Mouse (Mus musculus) c-Kit-positive CD71-negative TER-119-negative erythroid progenitor cells, embryonic 14.5 days (primary cell): ENCODE results near the gene Abhd17a.
A peak's percentile ranks its signal among the peaks of the same experiment; 100 is the strongest.
"Not testable (repeated sequence)": the region's sequence is repeated elsewhere in the genome, so short reads cannot be mapped to it uniquely, and the experiment has no call there.

ENCODE experiments used
- DNase-seq: peaks from one replicate; pipeline ENCODE4 v3.0.0-alpha.2; 2013; ENCODE audit warnings: low read depth

The Abhd17a gene

DNA sequence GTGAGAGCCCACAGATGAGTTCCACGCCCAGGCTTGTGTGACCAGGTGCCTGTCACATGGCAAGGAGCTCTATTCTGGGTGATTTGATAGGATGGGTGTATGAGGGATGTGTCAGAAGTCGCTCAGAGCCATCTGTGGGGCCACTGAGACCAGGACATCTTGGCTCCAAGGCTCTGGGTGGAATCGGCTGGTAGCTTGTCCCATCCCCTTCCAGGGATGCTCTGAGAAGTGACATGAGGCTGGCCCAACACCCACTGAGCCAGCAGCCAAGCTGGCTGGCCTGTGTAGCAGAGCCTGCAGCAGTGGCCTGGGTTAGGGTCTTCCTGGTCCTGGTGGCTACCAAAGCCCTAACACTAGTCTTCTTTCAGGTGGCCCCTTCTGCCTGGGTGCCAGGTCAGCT lies 18.3 kb upstream of the Abhd17a start:
- DNase-seq = no peak

- no peak for DNase-seq
These were observed 16.7 kb upstream of the Abhd17a start for GRCm38 (mm10) chr10:80606737-80607350.

GRCm38 (mm10) chr10:80606306-80606705 lies 16.2 kb upstream of the Abhd17a start:
- DNase-seq = no peak

DNA sequence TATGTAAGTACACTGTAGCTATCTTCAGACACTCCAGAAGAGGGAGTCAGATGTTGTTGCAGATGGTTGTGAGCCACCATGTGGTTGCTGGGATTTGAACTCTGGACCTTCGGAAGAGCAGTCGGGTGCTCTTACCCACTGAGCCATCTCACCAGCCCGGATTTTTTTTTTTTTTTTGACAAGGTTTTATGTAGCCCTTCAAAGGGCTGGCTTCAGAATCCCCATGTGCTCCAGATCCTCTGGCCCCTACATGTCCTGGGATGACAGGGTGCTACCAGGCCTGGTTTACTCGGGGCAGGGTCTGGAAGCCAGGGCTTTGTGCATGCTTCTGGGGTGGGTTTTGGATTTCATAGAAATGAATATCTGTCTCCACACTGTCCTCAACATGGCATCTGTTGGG lies 15.6 kb upstream of the Abhd17a start, which contains the start of gene Gm49322:
TSS of gene Gm49322 (plus strand) at position 301 of the 400 bp plus-strand sequence.
- DNase-seq = not testable (repeated sequence)

DNA sequence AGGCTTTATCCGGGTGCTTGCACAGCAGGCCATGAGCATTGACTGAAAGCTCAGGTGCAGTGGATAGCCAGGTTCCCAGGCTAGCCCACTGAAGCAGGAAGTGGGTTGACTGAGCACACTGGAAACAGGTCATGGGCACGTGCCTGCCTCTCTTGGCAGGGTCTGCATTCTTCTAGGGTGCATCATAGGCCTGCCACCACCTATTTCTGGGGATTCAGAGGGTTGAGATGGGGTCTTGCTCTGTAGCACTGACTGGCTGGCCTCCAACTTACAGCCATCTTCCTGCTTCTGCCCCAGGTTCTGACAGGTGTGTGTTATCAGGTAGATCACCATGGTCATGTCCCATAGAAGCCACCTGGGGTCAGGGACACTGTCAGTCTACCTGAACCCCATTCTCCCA lies 14.8 kb upstream of the Abhd17a start:
- DNase-seq = no peak

- DNase-seq = no peak
These were observed 13.9 kb upstream of the Abhd17a start for GRCm38 (mm10) chr10:80604001-80604509.

GRCm38 (mm10) chr10:80603364-80603763 lies 13.2 kb upstream of the Abhd17a start:
- no peak for DNase-seq

- DNase-seq = peak; percentile 91
These were observed 12.7 kb upstream of the Abhd17a start, which contains the start of the genes Scamp4 and Adat3 for GRCm38 (mm10) chr10:80602698-80603325. Gene Scamp4, plus strand, starts transcription at chr10:80602872. Gene Adat3, plus strand, starts transcription at chr10:80602880.

DNA sequence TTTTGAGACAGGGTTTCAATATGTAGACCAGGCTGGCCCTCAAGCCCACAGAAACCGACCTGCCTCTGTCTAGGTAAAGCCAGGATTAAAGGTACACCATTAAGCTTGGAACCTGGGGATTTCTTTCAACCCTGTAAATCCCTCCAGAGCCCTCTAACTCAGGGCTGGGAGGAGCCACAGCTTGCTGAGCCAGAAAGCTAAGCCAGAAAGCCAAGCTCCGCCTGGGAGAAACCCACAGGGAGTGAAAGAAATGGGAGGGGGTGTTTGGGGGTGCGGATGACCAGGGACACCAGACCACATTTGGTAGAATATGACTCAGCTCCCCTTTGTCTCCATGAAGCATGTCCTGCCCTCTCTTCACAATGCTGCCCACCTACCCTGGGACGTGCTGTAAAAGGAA lies 6.2 kb upstream of the Abhd17a start:
- DNase-seq = no peak

DNA sequence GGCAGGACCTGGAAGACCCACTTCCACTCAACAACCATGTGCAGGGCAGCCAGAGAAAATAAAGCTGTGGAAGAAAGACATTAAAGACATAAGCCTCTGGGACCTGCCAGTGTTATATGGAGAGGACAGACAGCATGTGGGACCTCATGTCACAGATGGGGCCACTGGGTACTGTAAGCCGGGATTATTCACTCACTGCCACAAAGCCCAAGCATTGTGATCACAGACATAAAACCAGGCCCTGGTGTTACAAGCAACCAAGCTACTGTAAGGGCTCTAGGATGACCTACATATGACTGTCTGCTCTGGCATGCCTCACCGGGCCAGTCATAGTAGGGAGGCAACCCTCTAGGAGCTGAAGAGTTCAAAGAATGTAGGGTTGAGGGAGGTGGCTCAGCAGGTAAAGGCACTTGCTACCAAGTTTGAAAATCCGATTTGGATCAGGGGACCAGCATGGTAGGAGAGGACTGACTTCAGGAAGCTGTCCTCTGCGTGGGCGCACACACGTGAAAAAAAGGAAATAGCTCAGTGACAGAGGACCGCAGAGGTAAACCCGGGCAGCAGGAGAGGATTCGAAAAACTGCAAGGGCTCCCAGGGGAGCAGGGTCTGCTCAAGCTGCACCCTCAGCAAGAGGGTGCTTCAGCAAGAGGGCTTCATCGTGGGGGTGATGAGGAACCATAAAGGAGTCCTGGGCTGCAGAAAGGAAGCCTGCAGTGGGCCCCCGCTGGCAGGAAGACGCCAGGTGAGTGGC lies 838 bp downstream of the Abhd17a start:
- no peak for DNase-seq

DNA sequence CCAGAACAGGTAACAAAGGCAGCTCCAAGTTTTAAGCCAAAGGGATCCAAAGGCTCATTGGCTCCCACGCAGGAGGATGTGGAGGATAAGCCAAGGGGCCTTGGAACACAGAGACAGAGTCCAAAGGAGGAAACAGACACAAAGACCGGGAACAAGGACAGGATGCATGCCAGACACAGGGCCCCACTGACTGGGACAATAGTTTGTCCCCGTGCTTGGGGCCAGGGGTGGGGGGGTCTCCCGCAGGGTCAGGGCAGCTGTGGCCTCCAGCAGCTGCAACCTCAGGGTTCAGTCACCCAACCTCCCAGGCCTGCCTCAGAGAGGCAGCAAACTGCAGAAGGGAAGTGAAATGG lies 2.9 kb downstream of the Abhd17a start:
- DNase-seq = no peak

- no peak for DNase-seq
These were observed 3.5 kb downstream of the Abhd17a start for GRCm38 (mm10) chr10:80586407-80587304.

DNA sequence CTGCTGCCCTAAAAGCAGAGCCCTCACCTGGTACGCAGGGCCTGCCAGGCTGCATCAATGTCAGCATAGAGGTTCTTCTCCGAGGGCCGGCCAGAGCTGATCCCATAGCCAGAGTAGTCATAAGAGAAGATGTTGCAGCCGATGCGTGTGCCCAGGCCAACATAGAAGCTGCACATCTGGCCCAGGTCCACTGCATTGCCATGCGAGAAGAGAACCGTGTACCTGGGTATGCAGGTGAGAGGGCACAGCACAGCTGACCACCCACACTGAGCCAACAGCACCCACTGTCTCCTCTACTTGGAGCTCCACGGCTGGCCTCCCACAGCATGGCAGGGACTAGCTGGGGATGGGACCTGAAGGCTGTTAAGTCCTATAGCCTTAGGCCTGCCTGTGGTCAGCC lies 4.6 kb downstream of the Abhd17a start:
- no peak for DNase-seq

- no peak for DNase-seq
These were observed 5.2 kb downstream of the Abhd17a start for GRCm38 (mm10) chr10:80584642-80585552.

DNA sequence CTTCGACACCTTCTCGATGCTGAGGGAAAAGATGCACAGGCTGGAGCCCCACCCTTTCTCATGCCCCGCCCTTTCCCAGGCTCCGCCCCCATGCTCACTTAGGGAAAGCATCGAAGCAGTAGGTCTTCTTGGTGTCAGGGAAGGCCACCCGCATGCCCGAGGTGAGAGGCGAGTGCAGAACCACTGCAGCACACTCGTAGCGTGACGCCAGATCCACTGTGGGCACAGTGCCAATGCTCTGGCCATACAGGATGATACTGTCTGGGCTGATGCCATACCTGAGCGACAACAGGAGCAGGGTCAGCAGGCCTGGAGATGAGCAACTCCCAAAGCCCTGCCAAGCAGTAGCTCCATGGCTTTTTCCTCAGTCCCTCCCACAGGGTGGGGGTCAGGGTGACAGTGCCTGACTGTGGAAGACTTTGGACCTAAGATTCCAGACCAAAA lies 6.1 kb downstream of the Abhd17a start:
- DNase-seq = no peak

DNA sequence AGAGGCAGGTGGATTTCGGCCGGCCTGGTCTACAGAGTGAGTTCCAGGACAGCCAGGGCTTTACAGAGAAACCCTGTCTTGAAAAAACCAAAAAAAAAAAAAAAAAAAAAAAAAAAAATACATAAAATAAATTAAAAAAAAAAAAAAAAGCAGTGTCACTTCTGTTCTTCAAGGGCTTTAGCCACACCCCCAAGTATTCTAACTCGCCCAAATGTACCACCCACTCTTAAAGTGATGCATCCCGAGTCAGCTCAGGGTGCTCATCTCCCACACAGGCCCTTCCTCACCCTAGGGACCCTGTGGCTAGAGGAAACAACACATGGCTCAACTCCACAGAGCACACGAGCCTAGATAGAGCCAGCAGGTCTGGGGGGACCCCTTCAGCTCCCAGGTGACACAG lies 7.1 kb downstream of the Abhd17a start:
- no peak for DNase-seq

DNA sequence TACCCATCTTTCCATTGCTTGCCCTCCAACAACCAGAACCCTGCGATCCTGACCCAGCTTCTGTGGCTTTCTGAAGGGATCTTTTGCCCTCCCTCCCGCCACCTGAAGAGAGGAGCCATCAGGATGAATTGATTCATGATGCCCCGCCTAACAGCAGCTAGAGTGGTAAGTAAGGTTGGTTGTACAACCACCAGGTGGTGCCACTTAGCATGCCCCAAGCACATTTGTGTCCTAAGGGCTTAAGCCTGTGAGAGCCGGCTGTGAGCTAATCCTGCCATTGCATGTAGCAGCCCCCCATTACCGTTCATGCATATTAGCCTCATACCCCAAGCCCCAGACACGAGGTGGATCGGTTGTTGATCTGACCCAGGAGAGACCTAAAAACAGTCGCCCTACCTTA lies 11.2 kb downstream of the Abhd17a start:
- peak; percentile 82 for DNase-seq

DNA sequence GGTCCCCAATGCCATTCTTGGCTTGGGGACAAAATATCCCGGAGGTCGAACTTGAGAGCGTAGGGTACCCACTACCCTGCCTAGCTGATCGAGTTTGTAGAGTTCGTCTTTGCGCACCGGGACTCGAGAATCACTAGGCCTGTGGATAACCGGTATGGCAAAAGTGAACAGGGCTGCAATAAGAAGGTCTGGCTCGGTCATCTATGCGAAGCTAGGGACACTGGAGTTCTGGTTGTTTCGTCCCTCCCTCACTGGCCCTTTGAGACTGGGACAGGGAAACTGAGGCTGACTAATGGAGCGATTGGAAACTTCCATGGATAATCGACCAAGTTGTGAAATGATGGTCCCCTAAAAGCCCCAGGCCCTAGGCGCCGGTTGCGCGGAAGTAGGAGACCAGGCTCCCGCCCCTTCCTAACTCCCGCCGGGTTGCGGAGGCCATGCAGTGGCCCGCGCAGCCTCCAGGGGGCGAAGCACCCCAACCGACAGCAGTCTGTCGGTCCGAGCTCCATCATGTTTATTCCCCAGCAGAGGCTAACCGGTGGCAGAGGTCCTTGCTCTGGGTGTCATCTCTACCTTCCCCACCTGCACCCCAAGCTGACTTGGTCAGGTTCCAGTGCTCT lies 11.9 kb downstream of the Abhd17a start:
- peak; percentile 79 for DNase-seq

GRCm38 (mm10) chr10:80577195-80578130 lies 12.7 kb downstream of the Abhd17a start, which contains the start of gene Klf16:
Gene Klf16, minus strand, starts transcription at chr10:80577321.
- peak; percentile 94 for DNase-seq
